Mouse (Mus musculus) bone marrow, adult 2 months (tissue): ENCODE data around the gene Plxna2. TPM values are rescaled to one million over a fixed set of nuclear protein-coding genes. Genes with fewer than 3 reads are reported as not detected.

Experiments
- H3K27ac ChIP-seq: fragments of 200-500 bp; 2 replicates; pipeline ENCODE4 v1.5.1; 2012; ENCODE audit warnings: low read depth, mild to moderate bottlenecking, control low read depth, inconsistent platforms, low read length; ENCODE audit not compliant: control insufficient read depth, poor library complexity, insufficient read depth
- H3K4me1 ChIP-seq: fragments of 200-500 bp; 2 replicates; pipeline ENCODE4 v1.6.1; 2011; ENCODE audit warnings: low read length; ENCODE audit not compliant: control insufficient read depth, insufficient read depth
- H3K4me3 ChIP-seq: fragments of 200-500 bp; replicated peaks from 2 replicates; pipeline ENCODE3; 2011; ENCODE audit warnings: mild to moderate bottlenecking, low read depth, low read length, control low read depth; ENCODE audit not compliant: control insufficient read depth
- CTCF ChIP-seq: fragments of 200-500 bp; IDR thresholded peaks from 2 replicates; pipeline ENCODE4 v1.5.1; 2011; ENCODE audit warnings: low read length, control low read depth; ENCODE audit not compliant: control insufficient read depth, insufficient read depth
- POLR2A ChIP-seq: fragments of 200-500 bp; IDR thresholded peaks from 2 replicates; pipeline ENCODE4 v1.6.1; 2011; ENCODE audit warnings: low read depth, mild to moderate bottlenecking, control low read depth, low read length, borderline replicate concordance; ENCODE audit not compliant: control insufficient read depth
- WGBS: fragments of 180-500 bp; shearing (Covaris S2); methylation state at CpG from one replicate; pipeline ENCODE4 v1.1.7; 2018; 5-methylcytosine and 5-hydroxymethylcytosine counted together
- polyA plus RNA-seq: library from polyadenylated mRNA; stranded (reverse); fragments of >200 nt; gene quantifications from 2 replicates; pipeline ENCODE4 v1.2.4, GENCODE M21; 2011; ENCODE audit warnings: low replicate concordance; ENCODE audit not compliant: missing spikeins, insufficient read depth, insufficient read length

Plxna2 gene
- polyA plus RNA-seq, 1 experiment = 0.80 TPM

- TF ChIP-seq POLR2A (no peak), CTCF (no peak)
- Histone ChIP-seq H3K27ac (no peak overlapping the region), H3K4me1 (no peaks in the 10 kb centered on the region), H3K4me3 (no peak overlapping the region)
- WGBS = 68% methylated on average over 2 of the region's 2 CpGs
Measured at GRCm38 (mm10) chr1:194693488-194693887, 75.5 kb downstream of the Plxna2 start.

- Histone ChIP-seq H3K4me3 (no peak overlapping the region), H3K4me1 (no peaks in the 10 kb centered on the region), H3K27ac (no peak overlapping the region)
- 82% methylated on average over 2 of the region's 2 CpGs for WGBS
- TF ChIP-seq CTCF = no peak
- TF ChIP-seq POLR2A = no peak
Measured at GRCm38 (mm10) chr1:194694805-194695204, 76.8 kb downstream of the Plxna2 start.

- Histone ChIP-seq H3K4me3 (no peak overlapping the region), H3K27ac (no peak overlapping the region), H3K4me1 (no peaks in the 10 kb centered on the region)
- TF ChIP-seq CTCF (no peak), POLR2A (no peak)
- 76% methylated on average over 2 of the region's 2 CpGs for WGBS
Measured at GRCm38 (mm10) chr1:194697439-194697838, 79.4 kb downstream of the Plxna2 start.

GRCm38 (mm10) chr1:194699321-194699720 is 81.3 kb downstream of the Plxna2 start:
- WGBS = 80% methylated on average over 3 of the region's 3 CpGs
- no peaks in the 10 kb centered on the region for H3K4me1 ChIP-seq
- no peak overlapping the region for H3K27ac ChIP-seq
- no peak for TF ChIP-seq CTCF
- H3K4me3 ChIP-seq = no peak overlapping the region

- H3K4me1 ChIP-seq = no peaks in the 10 kb centered on the region
- 69% methylated on average over 2 of the region's 2 CpGs for WGBS
- H3K27ac ChIP-seq = no peak overlapping the region
- no peak for TF ChIP-seq POLR2A
- no peak for TF ChIP-seq CTCF
- H3K4me3 ChIP-seq = no peak overlapping the region
Measured at GRCm38 (mm10) chr1:194703235-194703634, 85.2 kb downstream of the Plxna2 start.

GRCm38 (mm10) chr1:194704171-194704855 is 86.3 kb downstream of the Plxna2 start:
- TF ChIP-seq POLR2A (no peak), CTCF (no peak)
- H3K4me3 ChIP-seq = no peak overlapping the region
- H3K4me1 ChIP-seq = no peaks in the 10 kb centered on the region
- 69% methylated on average over 1 of the region's 1 CpGs for WGBS
- no peak overlapping the region for H3K27ac ChIP-seq

- no peaks in the 10 kb centered on the region for H3K4me1 ChIP-seq
- TF ChIP-seq POLR2A = no peak
- TF ChIP-seq CTCF = no peak
- H3K4me3 ChIP-seq = no peak overlapping the region
- WGBS = 75% methylated on average over 2 of the region's 2 CpGs
- no peak overlapping the region for H3K27ac ChIP-seq
Measured at GRCm38 (mm10) chr1:194706566-194706965, 88.5 kb downstream of the Plxna2 start.

- 47% methylated on average over 2 of the region's 2 CpGs for WGBS
- H3K4me1 ChIP-seq = no peaks in the 10 kb centered on the region
- no peak overlapping the region for H3K4me3 ChIP-seq
- H3K27ac ChIP-seq = no peak overlapping the region
- TF ChIP-seq POLR2A (no peak), CTCF (no peak)
Measured at GRCm38 (mm10) chr1:194712373-194712772, 94.4 kb downstream of the Plxna2 start.
